Mouse (Mus musculus) MEL (cell line): ENCODE data around the gene Siglecf. TPM values are rescaled to one million over a fixed set of nuclear protein-coding genes. Genes with fewer than 3 reads are reported as not detected.
"Not testable (repeated sequence)": the region's sequence is repeated elsewhere in the genome, so short reads cannot be mapped to it uniquely, and the experiment has no call there.

ENCODE experiments used
- DNase-seq: peaks from one replicate; pipeline ENCODE4 v3.0.0; 2011; ENCODE audit warnings: low read depth, low spot score
- H3K27ac ChIP-seq: 2 replicates; pipeline ENCODE4 v1.5.1; 2012; ENCODE audit warnings: low read depth, mild to moderate bottlenecking, control low read depth, low read length, moderate library complexity; ENCODE audit not compliant: control insufficient read depth
- H3K27me3 ChIP-seq, 2 experiments: fragments of 150-350 bp in 1 of 2; sonication (generic) in 1 of 2; 2 replicates each; pipeline ENCODE4 v1.6.1; 2012; ENCODE audit warnings: low read length in 2 of 2, mild to moderate bottlenecking in 2 of 2, improper control_type of control experiment in 1 of 2, moderate library complexity in 1 of 2; ENCODE audit not compliant: insufficient read depth in 2 of 2, control insufficient read depth in 1 of 2
- H3K36me3 ChIP-seq, 2 experiments: 2 replicates each; pipeline ENCODE4 v1.6.1; 2012 to 2014; ENCODE audit warnings: low read length in 2 of 2, improper control_type of control experiment in 1 of 2, inconsistent platforms in 1 of 2, mild to moderate bottlenecking in 1 of 2; ENCODE audit not compliant: insufficient read depth in 2 of 2, control insufficient read depth in 1 of 2
- H3K4me1 ChIP-seq, 2 experiments: fragments of 150-350 bp in 1 of 2; sonication (generic) in 1 of 2; 2 replicates each; pipeline ENCODE4 v1.6.1; 2012; ENCODE audit warnings: low read length in 2 of 2, improper control_type of control experiment in 1 of 2, mild to moderate bottlenecking in 1 of 2; ENCODE audit not compliant: insufficient read depth in 2 of 2, control insufficient read depth in 1 of 2
- H3K4me3 ChIP-seq, 2 experiments: fragments of 150-350 bp in 1 of 2; sonication (generic) in 1 of 2; 2 replicates each; pipeline ENCODE4 v1.5.1; 2012; ENCODE audit warnings: low read depth in 2 of 2, low read length in 2 of 2, mild to moderate bottlenecking in 2 of 2, moderate library complexity in 2 of 2, control low read depth in 1 of 2, improper control_type of control experiment in 1 of 2; ENCODE audit not compliant: control insufficient read depth in 1 of 2, insufficient read depth in 1 of 2
- H3K79me2 ChIP-seq: 2 replicates; pipeline ENCODE4 v1.6.1; 2012; ENCODE audit warnings: mild to moderate bottlenecking, low read length, moderate library complexity; ENCODE audit not compliant: control insufficient read depth, poor library complexity, insufficient read depth
- H3K9ac ChIP-seq: 2 replicates; pipeline ENCODE4 v1.6.1; 2012; ENCODE audit warnings: low read depth, mild to moderate bottlenecking, control low read depth, low read length, moderate library complexity; ENCODE audit not compliant: control insufficient read depth, poor library complexity, severe bottlenecking
- H3K9me3 ChIP-seq: fragments of 150-350 bp; sonication (generic); replicated peaks from 2 replicates; pipeline ENCODE4 v1.6.1; 2012; ENCODE audit warnings: mild to moderate bottlenecking, low read length, improper control_type of control experiment, moderate library complexity; ENCODE audit not compliant: insufficient read depth
- CHD1 ChIP-seq: IDR thresholded peaks from 2 replicates; pipeline ENCODE4 v1.6.1; 2012; ENCODE audit warnings: low read depth, mild to moderate bottlenecking, inconsistent platforms, low read length, improper control_type of control experiment
- CHD2 ChIP-seq: IDR thresholded peaks from 2 replicates; pipeline ENCODE4 v1.6.1; 2011; ENCODE audit warnings: low read length, improper control_type of control experiment
- CTCF ChIP-seq, 3 experiments: IDR thresholded peaks in 2 of 3; conservative IDR thresholded peaks in 1 of 3; 2 replicates each; pipeline ENCODE4 v1.5.1; 2011 to 2012; ENCODE audit warnings: low read length in 3 of 3, low read depth in 2 of 3, mild to moderate bottlenecking in 2 of 3, improper control_type of control experiment in 1 of 3, inconsistent platforms in 1 of 3, mixed read lengths in 1 of 3, moderate library complexity in 1 of 3; ENCODE audit not compliant: control insufficient read depth in 1 of 3, insufficient read depth in 1 of 3, poor library complexity in 1 of 3, severe bottlenecking in 1 of 3
- ELF1 ChIP-seq: IDR thresholded peaks from 2 replicates; pipeline ENCODE4 v1.6.1; 2014; ENCODE audit warnings: low read depth, mild to moderate bottlenecking, inconsistent platforms, low read length, improper control_type of control experiment, moderate library complexity
- EP300 ChIP-seq, 2 experiments: IDR thresholded peaks; 2 replicates each; pipeline ENCODE4 v1.6.1; 2011; ENCODE audit warnings: improper control_type of control experiment in 2 of 2, low read length in 2 of 2, low read depth in 1 of 2, mild to moderate bottlenecking in 1 of 2
- ETS1 ChIP-seq: IDR thresholded peaks from 2 replicates; pipeline ENCODE4 v1.6.1; 2012; ENCODE audit warnings: low read depth, mild to moderate bottlenecking, inconsistent platforms, low read length, improper control_type of control experiment, moderate library complexity
- MXI1 ChIP-seq: IDR thresholded peaks from 2 replicates; pipeline ENCODE4 v1.6.1; 2011; ENCODE audit warnings: mild to moderate bottlenecking, low read depth, low read length, improper control_type of control experiment
- MYB ChIP-seq: IDR thresholded peaks from 2 replicates; pipeline ENCODE4 v1.6.1; 2011; ENCODE audit warnings: mild to moderate bottlenecking, low read depth, low read length, improper control_type of control experiment
- POLR2A ChIP-seq, 2 experiments: IDR thresholded peaks; 2 replicates each; pipeline ENCODE4 v1.6.1; 2011 to 2012; ENCODE audit warnings: low read length in 2 of 2, mild to moderate bottlenecking in 2 of 2, control low read depth in 1 of 2, improper control_type of control experiment in 1 of 2, low read depth in 1 of 2, moderate library complexity in 1 of 2; ENCODE audit not compliant: control insufficient read depth in 1 of 2, insufficient read depth in 1 of 2, poor library complexity in 1 of 2
- RAD21 ChIP-seq: IDR thresholded peaks from 2 replicates; pipeline ENCODE4 v1.6.1; 2011; ENCODE audit warnings: mild to moderate bottlenecking, low read depth, low read length, improper control_type of control experiment
- RCOR1 ChIP-seq: IDR thresholded peaks from 2 replicates; pipeline ENCODE4 v1.6.1; 2012; ENCODE audit warnings: low read depth, mild to moderate bottlenecking, inconsistent platforms, low read length, improper control_type of control experiment
- SIN3A ChIP-seq: IDR thresholded peaks from 2 replicates; pipeline ENCODE4 v1.6.1; 2012; ENCODE audit warnings: low read length, improper control_type of control experiment, inconsistent platforms
- SMC3 ChIP-seq: IDR thresholded peaks from 2 replicates; pipeline ENCODE4 v1.6.1; 2011; ENCODE audit warnings: low read depth, low read length, improper control_type of control experiment
- TBP ChIP-seq: IDR thresholded peaks from 2 replicates; pipeline ENCODE4 v1.8.0; 2011; ENCODE audit warnings: low read depth, low read length, improper control_type of control experiment
- TCF12 ChIP-seq: IDR thresholded peaks from 2 replicates; pipeline ENCODE4 v1.6.1; 2014; ENCODE audit warnings: low read depth, mild to moderate bottlenecking, inconsistent platforms, low read length, improper control_type of control experiment, moderate library complexity
- UBTF ChIP-seq: IDR thresholded peaks from 2 replicates; pipeline ENCODE4 v1.6.1; 2012; ENCODE audit warnings: low read depth, mild to moderate bottlenecking, inconsistent platforms, low read length, improper control_type of control experiment, moderate library complexity, borderline replicate concordance; ENCODE audit not compliant: insufficient read depth
- ZMIZ1 ChIP-seq: IDR thresholded peaks from 2 replicates; pipeline ENCODE4 v1.6.1; 2012; ENCODE audit warnings: low read depth, mild to moderate bottlenecking, inconsistent platforms, low read length, improper control_type of control experiment, moderate library complexity
- polyA plus RNA-seq, 2 experiments: library from polyadenylated mRNA; stranded (reverse) in 1 of 2; unstranded in 1 of 2; fragments of >175 nt in 1 of 2; fragments of >200 nt in 1 of 2; gene quantifications; 2 replicates each; pipeline versions ENCODE4 v1.2.1 to v1.2.4; 2012; ENCODE audit warnings: low replicate concordance in 2 of 2, low read depth in 1 of 2; ENCODE audit not compliant: insufficient read length in 2 of 2, insufficient read depth in 1 of 2, missing spikeins in 1 of 2
- total RNA-seq: library from RNA; depleted of rRNA; stranded (reverse); fragments of 300-350 nt; gene quantifications from 2 replicates; pipeline ENCODE4 v1.2.3, GENCODE M21; 2012

Gene Siglecf
- total and polyA plus RNA-seq, 3 experiments: 22.6 to 26.7 TPM; not detected in 1

GRCm38 (mm10) chr7:43346571-43346970, 4.6 kb upstream of the Siglecf start:
- no peak for DNase-seq
- no peak overlapping the region for H3K27ac ChIP-seq
- peaks cover 18 to 54% of the 10 kb centered on the region in 2 experiments for H3K4me1 ChIP-seq
- H3K9ac ChIP-seq: no peak overlapping the region
- H3K36me3 ChIP-seq: peaks cover 0 to 34% of the 10 kb centered on the region in 2 experiments; a peak in 2 of 4 replicates
- H3K9me3 ChIP-seq: no peaks in the 10 kb centered on the region
- H3K4me3 ChIP-seq: no peak overlapping the region
- H3K27me3 ChIP-seq: no peaks in the 10 kb centered on the region
- H3K79me2 ChIP-seq: peaks cover 3% of the 10 kb centered on the region
- TF ChIP-seq ELF1 (no peak), CHD2 (no peak), UBTF (no peak), MYB (no peak), CHD1 (no peak), TCF12 (no peak), RCOR1 (no peak), MXI1 (no peak), POLR2A (IDR thresholded peaks at IDR 0.05; ENCODE audit: control insufficient read depth in 1 of 2, insufficient read depth in 1 of 2, low read depth in 1 of 2, low read length in 2 of 2, poor library complexity in 1 of 2) (no peak), ZMIZ1 (no peak)
- TF ChIP-seq, all 39 proteins: peak for 0

- peaks cover 0 to 34% of the 10 kb centered on the region in 2 experiments; a peak in 2 of 4 replicates for H3K36me3 ChIP-seq
- peak; percentile 71 for DNase-seq
- H3K27me3 ChIP-seq, H3K4me3 ChIP-seq, H3K9me3 ChIP-seq, H3K9ac ChIP-seq: not testable (repeated sequence)
- H3K4me1 ChIP-seq: peaks cover 13 to 56% of the 10 kb centered on the region in 2 experiments
- TF ChIP-seq MYB (peak; percentile 49; the same call in 1 of the 2 replicates), TBP (peak; percentile 25; the same call in 1 of the 2 replicates), SIN3A (peak; percentile 34; the same call in 1 of the 2 replicates), ETS1 (peak; percentile 41; the same call in 1 of the 2 replicates), RAD21 (peak; percentile 27), CTCF (IDR thresholded peaks at IDR 0.05 in 2 of 3, conservative IDR thresholded peaks at IDR 0.05 in 1 of 3; ENCODE audit: control insufficient read depth in 1 of 3, insufficient read depth in 1 of 3, low read depth in 2 of 3, low read length in 3 of 3, poor library complexity in 1 of 3, severe bottlenecking in 1 of 3) (peak in 1 of 3 experiments; percentile 46; a peak in 2 of 6 replicates), EP300 (IDR thresholded peaks at IDR 0.05; ENCODE audit: low read depth in 1 of 2, low read length in 2 of 2) (peak in 1 of 2 experiments; percentile 59; a peak in 2 of 4 replicates), SMC3 (peak; percentile 34; the same call in 1 of the 2 replicates)
- peak overlapping the region; percentile 98 for H3K27ac ChIP-seq
- H3K79me2 ChIP-seq: peaks cover 13% of the 10 kb centered on the region
Measured at GRCm38 (mm10) chr7:43349623-43350022, 1.5 kb upstream of the Siglecf start.
